Mouse (Mus musculus): ENCODE data around the gene Usp44. TPM values are rescaled to one million over a fixed set of nuclear protein-coding genes. Genes with fewer than 3 reads are reported as not detected.
A peak's percentile ranks its signal among the peaks of the same experiment; 100 is the strongest.

The Usp44 gene
- polyA plus RNA-seq, 1 experiment: not detected

DNA sequence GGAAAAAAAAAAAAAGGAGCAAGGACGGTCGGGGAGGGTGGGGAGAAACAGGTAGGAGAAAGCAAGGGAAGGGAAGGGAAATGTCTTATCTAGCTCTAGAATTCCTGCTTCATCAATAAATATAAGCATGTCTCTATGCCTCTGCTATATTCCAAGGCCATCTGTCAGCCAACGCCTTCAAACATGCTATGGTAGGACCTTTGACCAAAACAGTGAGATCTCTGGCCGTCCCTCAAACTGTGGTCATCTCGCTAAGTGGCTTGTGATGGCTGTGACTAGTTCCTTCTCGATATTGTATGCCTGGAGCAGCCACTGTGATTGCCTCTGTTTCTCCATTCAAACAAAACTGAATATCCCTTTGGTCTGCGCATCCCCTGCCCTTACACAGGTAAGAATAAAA, 19.3 kb upstream of the Usp44 start:
- no peaks in the 10 kb centered on the region for H3K4me1 ChIP-seq (ENCODE audit: control insufficient read depth, insufficient read depth, low read length)
- 93% methylated on average over 7 of the region's 7 CpGs for WGBS

DNA sequence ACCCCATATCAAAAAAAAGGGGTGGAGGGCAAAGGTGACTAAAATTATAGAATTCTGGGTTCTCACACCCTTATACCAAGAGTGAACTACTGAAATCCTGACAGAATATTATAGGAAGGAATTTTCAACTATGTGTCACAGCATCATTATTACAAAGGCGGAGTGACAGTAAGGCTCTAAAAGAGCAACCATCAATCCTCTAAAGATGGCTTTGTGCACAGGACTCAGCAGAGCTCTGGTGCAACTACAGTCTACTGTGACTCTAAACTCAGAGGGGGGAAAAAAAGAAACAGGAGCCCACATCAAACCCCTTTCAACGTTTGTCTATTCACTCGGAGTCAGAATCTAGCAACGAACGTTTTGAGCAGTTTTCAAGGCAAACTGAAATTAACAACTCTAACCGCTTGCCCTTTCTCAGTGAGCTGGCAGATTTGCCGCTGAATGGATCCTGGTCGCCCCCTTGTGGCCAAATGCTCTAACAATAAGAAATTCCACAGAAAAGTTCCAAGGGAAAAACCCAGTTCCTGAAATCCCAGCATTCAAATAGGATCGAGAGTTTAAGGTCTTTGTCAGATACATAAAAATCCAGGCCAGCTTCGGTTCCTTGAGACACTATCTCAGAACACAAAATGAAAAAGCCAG, 18.5 kb upstream of the Usp44 start:
- H3K4me3 ChIP-seq (ENCODE audit: insufficient read depth, low read depth, low read length): no peak overlapping the region
- TF ChIP-seq CTCF (IDR thresholded peaks at IDR 0.05; ENCODE audit: insufficient read depth, low read depth, low read length): peak; percentile 59; the same call in 1 of the 2 replicates
- no peak for TF ChIP-seq POLR2A (IDR thresholded peaks at IDR 0.05; ENCODE audit: insufficient read depth, low read depth, low read length)
- no peak overlapping the region for H3K27ac ChIP-seq (ENCODE audit: insufficient read depth, low read depth, low read length)
- 7% methylated on average over 10 of the region's 10 CpGs for WGBS
- no peaks in the 10 kb centered on the region for H3K4me1 ChIP-seq (ENCODE audit: control insufficient read depth, insufficient read depth, low read length)

More for the DNA sequence above, 19.3 kb upstream of the Usp44 start:
- H3K4me3 ChIP-seq (ENCODE audit: insufficient read depth, low read depth, low read length): no peak overlapping the region
- H3K27ac ChIP-seq (ENCODE audit: insufficient read depth, low read depth, low read length): no peak overlapping the region
- TF ChIP-seq CTCF (IDR thresholded peaks at IDR 0.05; ENCODE audit: insufficient read depth, low read depth, low read length) (no peak), POLR2A (IDR thresholded peaks at IDR 0.05; ENCODE audit: insufficient read depth, low read depth, low read length) (no peak)

GRCm38 (mm10) chr10:93813755-93814154, 17.6 kb upstream of the Usp44 start:
- 40% methylated on average over 10 of the region's 10 CpGs for WGBS

GRCm38 (mm10) chr10:93818661-93819060, 12.7 kb upstream of the Usp44 start:
- 44% methylated on average over 7 of the region's 7 CpGs for WGBS
- Histone ChIP-seq H3K27ac (ENCODE audit: insufficient read depth, low read depth, low read length) (no peak overlapping the region), H3K4me1 (ENCODE audit: control insufficient read depth, insufficient read depth, low read length) (no peaks in the 10 kb centered on the region), H3K4me3 (ENCODE audit: insufficient read depth, low read depth, low read length) (no peak overlapping the region)
- TF ChIP-seq CTCF (IDR thresholded peaks at IDR 0.05; ENCODE audit: insufficient read depth, low read depth, low read length): no peak
- no peak for TF ChIP-seq POLR2A (IDR thresholded peaks at IDR 0.05; ENCODE audit: insufficient read depth, low read depth, low read length)

More at GRCm38 (mm10) chr10:93813755-93814154, 17.6 kb upstream of the Usp44 start:
- Histone ChIP-seq H3K4me3 (ENCODE audit: insufficient read depth, low read depth, low read length) (no peak overlapping the region), H3K4me1 (ENCODE audit: control insufficient read depth, insufficient read depth, low read length) (no peaks in the 10 kb centered on the region), H3K27ac (ENCODE audit: insufficient read depth, low read depth, low read length) (no peak overlapping the region)
- TF ChIP-seq CTCF (IDR thresholded peaks at IDR 0.05; ENCODE audit: insufficient read depth, low read depth, low read length): no peak
- TF ChIP-seq POLR2A (IDR thresholded peaks at IDR 0.05; ENCODE audit: insufficient read depth, low read depth, low read length): no peak

DNA sequence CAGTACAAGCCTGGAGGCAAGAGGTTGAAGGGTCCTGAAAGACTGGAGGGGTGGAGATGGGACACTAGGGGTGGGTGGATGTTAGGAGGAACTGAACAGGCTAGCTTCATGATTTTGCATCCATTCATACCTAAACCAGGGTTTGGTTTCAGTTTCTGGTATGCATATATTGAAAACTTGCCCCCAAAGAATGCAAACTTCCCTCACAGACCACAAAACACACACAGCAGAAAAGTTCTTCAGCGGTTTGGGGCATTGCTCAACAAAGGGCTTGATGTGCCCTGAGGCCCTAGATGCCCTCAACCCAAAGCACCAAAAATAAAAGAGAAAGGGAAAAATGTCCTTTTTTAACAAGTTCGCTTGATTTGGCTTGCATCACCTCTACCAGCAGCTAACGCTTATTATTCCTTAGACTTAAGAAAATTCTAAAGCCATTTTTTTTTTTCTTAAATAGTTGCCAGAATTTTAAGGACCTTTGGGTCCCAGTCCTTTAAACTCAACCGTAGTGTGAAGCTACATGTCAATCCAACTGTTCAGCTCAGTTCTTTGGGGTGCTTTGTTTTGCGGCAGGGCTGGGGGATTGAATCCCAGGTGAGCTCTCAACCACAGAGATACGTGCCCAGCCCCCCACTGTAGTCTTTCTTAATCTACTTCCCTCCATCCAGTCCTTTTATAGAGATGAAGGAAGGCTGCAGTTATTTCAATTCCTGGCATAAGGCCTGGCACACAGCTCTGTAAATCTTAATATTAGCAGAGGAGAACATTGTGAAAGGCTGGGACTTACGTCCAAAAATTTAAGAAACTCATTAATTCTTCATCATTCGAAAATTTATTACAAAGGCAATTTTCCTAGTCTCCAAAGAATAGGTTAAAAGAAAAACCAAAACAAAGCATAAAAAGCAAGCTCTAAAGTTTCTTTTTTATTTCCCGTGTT, 1.2 kb upstream of the Usp44 start:
- TF ChIP-seq POLR2A (IDR thresholded peaks at IDR 0.05; ENCODE audit: insufficient read depth, low read depth, low read length): no peak
- no peak for TF ChIP-seq CTCF (IDR thresholded peaks at IDR 0.05; ENCODE audit: insufficient read depth, low read depth, low read length)
- peaks cover 11% of the 10 kb centered on the region for H3K4me1 ChIP-seq (ENCODE audit: control insufficient read depth, insufficient read depth, low read length)
- WGBS: 86% methylated on average over 9 of the region's 9 CpGs
- H3K27ac ChIP-seq (ENCODE audit: insufficient read depth, low read depth, low read length): no peak overlapping the region
- H3K4me3 ChIP-seq (ENCODE audit: insufficient read depth, low read depth, low read length): no peak overlapping the region

GRCm38 (mm10) chr10:93831730-93832574, 597 bp downstream of the Usp44 start:
- H3K4me1 ChIP-seq (ENCODE audit: control insufficient read depth, insufficient read depth, low read length): peaks cover 11% of the 10 kb centered on the region
- 42% methylated on average over 18 of the region's 18 CpGs for WGBS
- H3K4me3 ChIP-seq (ENCODE audit: insufficient read depth, low read depth, low read length): no peak overlapping the region
- H3K27ac ChIP-seq (ENCODE audit: insufficient read depth, low read depth, low read length): no peak overlapping the region
- no peak for TF ChIP-seq CTCF (IDR thresholded peaks at IDR 0.05; ENCODE audit: insufficient read depth, low read depth, low read length)
- TF ChIP-seq POLR2A (IDR thresholded peaks at IDR 0.05; ENCODE audit: insufficient read depth, low read depth, low read length): no peak

GRCm38 (mm10) chr10:93832811-93833210, 1.5 kb downstream of the Usp44 start:
- no peak for TF ChIP-seq CTCF (IDR thresholded peaks at IDR 0.05; ENCODE audit: insufficient read depth, low read depth, low read length)
- TF ChIP-seq POLR2A (IDR thresholded peaks at IDR 0.05; ENCODE audit: insufficient read depth, low read depth, low read length): no peak
- Histone ChIP-seq H3K4me3 (ENCODE audit: insufficient read depth, low read depth, low read length) (no peak overlapping the region), H3K27ac (ENCODE audit: insufficient read depth, low read depth, low read length) (no peak overlapping the region), H3K4me1 (ENCODE audit: control insufficient read depth, insufficient read depth, low read length) (peaks cover 11% of the 10 kb centered on the region)
- 73% methylated on average over 9 of the region's 9 CpGs for WGBS

DNA sequence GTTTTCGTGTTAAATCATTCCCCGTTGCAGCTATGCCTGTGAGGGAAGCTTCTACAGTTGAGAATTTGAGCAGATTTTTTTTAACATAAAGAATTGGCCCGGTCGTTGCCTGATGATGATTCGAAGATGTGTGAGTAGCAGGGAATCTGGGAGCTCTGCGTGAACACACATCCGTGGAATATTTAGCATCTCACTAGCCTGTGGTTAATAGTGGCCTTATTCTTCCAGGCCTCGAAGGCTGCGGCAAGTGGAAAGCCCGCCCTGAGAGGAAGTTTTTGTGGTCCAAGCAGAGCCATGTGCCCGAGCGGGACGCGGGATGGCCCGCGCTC, 2.0 kb downstream of the Usp44 start:
- peak overlapping the region; percentile 59 for H3K4me3 ChIP-seq (ENCODE audit: insufficient read depth, low read depth, low read length)
- H3K4me1 ChIP-seq (ENCODE audit: control insufficient read depth, insufficient read depth, low read length): peaks cover 11% of the 10 kb centered on the region
- TF ChIP-seq CTCF (IDR thresholded peaks at IDR 0.05; ENCODE audit: insufficient read depth, low read depth, low read length): no peak
- TF ChIP-seq POLR2A (IDR thresholded peaks at IDR 0.05; ENCODE audit: insufficient read depth, low read depth, low read length): no peak
- 10% methylated on average over 16 of the region's 16 CpGs for WGBS
- H3K27ac ChIP-seq (ENCODE audit: insufficient read depth, low read depth, low read length): no peak overlapping the region

Measured in olfactory bulb, adult 2 months (tissue).